Mouse (Mus musculus) urinary bladder, postnatal 36 days (tissue): ENCODE results near the gene Exoc3l2.
A peak's percentile ranks its signal among the peaks of the same experiment; 100 is the strongest.

Experiments
- DNase-seq, 2 experiments: peaks; one replicate each; pipeline ENCODE4 v3.0.0; 2022; ENCODE audit warnings: low spot score in 2 of 2, mixed read lengths in 1 of 2

Exoc3l2 gene

GRCm38 (mm10) chr7:19456628-19457027 lies 6.5 kb upstream of the Exoc3l2 start:
- DNase-seq: no peak

- no peak for DNase-seq
Observed at GRCm38 (mm10) chr7:19457414-19458071, 5.6 kb upstream of the Exoc3l2 start.

GRCm38 (mm10) chr7:19458072-19458486 lies 5.1 kb upstream of the Exoc3l2 start:
- peak; percentile 30 to 37 for DNase-seq

GRCm38 (mm10) chr7:19458591-19459111 lies 4.5 kb upstream of the Exoc3l2 start, which contains the start of gene Mark4:
TSS of gene Mark4 (minus strand) at chr7:19458821.
- DNase-seq: peak; percentile 69 to 84

- DNase-seq: no peak
Observed at GRCm38 (mm10) chr7:19459144-19459870, 3.8 kb upstream of the Exoc3l2 start.

- no peak for DNase-seq
Observed at GRCm38 (mm10) chr7:19460500-19460899, 2.6 kb upstream of the Exoc3l2 start.

- DNase-seq: peak; percentile 65 to 67
Observed at GRCm38 (mm10) chr7:19461488-19461887, 1.6 kb upstream of the Exoc3l2 start.

GRCm38 (mm10) chr7:19462443-19462842 lies 688 bp upstream of the Exoc3l2 start:
- no peak for DNase-seq

- no peak for DNase-seq
Observed at GRCm38 (mm10) chr7:19464367-19465307, 1.5 kb downstream of the Exoc3l2 start.

GRCm38 (mm10) chr7:19466602-19467145 lies 3.5 kb downstream of the Exoc3l2 start:
- DNase-seq: no peak

GRCm38 (mm10) chr7:19467638-19468037 lies 4.5 kb downstream of the Exoc3l2 start:
- no peak for DNase-seq

- no peak for DNase-seq
Observed at GRCm38 (mm10) chr7:19468279-19468678, 5.1 kb downstream of the Exoc3l2 start.

- DNase-seq: no peak
Observed at GRCm38 (mm10) chr7:19469404-19469803, 6.3 kb downstream of the Exoc3l2 start.

- no peak for DNase-seq
Observed at GRCm38 (mm10) chr7:19470308-19470707, 7.2 kb downstream of the Exoc3l2 start.

GRCm38 (mm10) chr7:19472403-19472802 lies 9.3 kb downstream of the Exoc3l2 start:
- DNase-seq: no peak

GRCm38 (mm10) chr7:19473875-19474443 lies 10.8 kb downstream of the Exoc3l2 start:
- DNase-seq: peak; percentile 67 to 70

- DNase-seq: no peak
Observed at GRCm38 (mm10) chr7:19477084-19477483, 14.0 kb downstream of the Exoc3l2 start.

GRCm38 (mm10) chr7:19477624-19478384 lies 14.7 kb downstream of the Exoc3l2 start:
- peak in 1 of 2 experiments; percentile 31 for DNase-seq

GRCm38 (mm10) chr7:19483281-19483680 lies 20.1 kb downstream of the Exoc3l2 start:
- no peak for DNase-seq

GRCm38 (mm10) chr7:19485488-19485887 lies 22.4 kb downstream of the Exoc3l2 start:
- no peak for DNase-seq
